Mouse (Mus musculus) MEL (cell line): Measurements from ENCODE around the gene Dbn1. TPM values are rescaled to one million over a fixed set of nuclear protein-coding genes. Genes with fewer than 3 reads are reported as not detected.

Experiments
- DNase-seq: peaks from one replicate; pipeline ENCODE4 v3.0.0; 2011; ENCODE audit warnings: low read depth, low spot score
- H3K27ac ChIP-seq: 2 replicates; pipeline ENCODE4 v1.5.1; 2012; ENCODE audit warnings: low read depth, mild to moderate bottlenecking, control low read depth, low read length, moderate library complexity; ENCODE audit not compliant: control insufficient read depth
- H3K27me3 ChIP-seq, 2 experiments: fragments of 150-350 bp in 1 of 2; sonication (generic) in 1 of 2; 2 replicates each; pipeline ENCODE4 v1.6.1; 2012; ENCODE audit warnings: low read length in 2 of 2, mild to moderate bottlenecking in 2 of 2, improper control_type of control experiment in 1 of 2, moderate library complexity in 1 of 2; ENCODE audit not compliant: insufficient read depth in 2 of 2, control insufficient read depth in 1 of 2
- H3K36me3 ChIP-seq, 2 experiments: 2 replicates each; pipeline ENCODE4 v1.6.1; 2012 to 2014; ENCODE audit warnings: low read length in 2 of 2, improper control_type of control experiment in 1 of 2, inconsistent platforms in 1 of 2, mild to moderate bottlenecking in 1 of 2; ENCODE audit not compliant: insufficient read depth in 2 of 2, control insufficient read depth in 1 of 2
- H3K4me1 ChIP-seq, 2 experiments: fragments of 150-350 bp in 1 of 2; sonication (generic) in 1 of 2; 2 replicates each; pipeline ENCODE4 v1.6.1; 2012; ENCODE audit warnings: low read length in 2 of 2, improper control_type of control experiment in 1 of 2, mild to moderate bottlenecking in 1 of 2; ENCODE audit not compliant: insufficient read depth in 2 of 2, control insufficient read depth in 1 of 2
- H3K4me3 ChIP-seq, 2 experiments: fragments of 150-350 bp in 1 of 2; sonication (generic) in 1 of 2; 2 replicates each; pipeline ENCODE4 v1.5.1; 2012; ENCODE audit warnings: low read depth in 2 of 2, low read length in 2 of 2, mild to moderate bottlenecking in 2 of 2, moderate library complexity in 2 of 2, control low read depth in 1 of 2, improper control_type of control experiment in 1 of 2; ENCODE audit not compliant: control insufficient read depth in 1 of 2, insufficient read depth in 1 of 2
- H3K79me2 ChIP-seq: 2 replicates; pipeline ENCODE4 v1.6.1; 2012; ENCODE audit warnings: mild to moderate bottlenecking, low read length, moderate library complexity; ENCODE audit not compliant: control insufficient read depth, poor library complexity, insufficient read depth
- H3K9ac ChIP-seq: 2 replicates; pipeline ENCODE4 v1.6.1; 2012; ENCODE audit warnings: low read depth, mild to moderate bottlenecking, control low read depth, low read length, moderate library complexity; ENCODE audit not compliant: control insufficient read depth, poor library complexity, severe bottlenecking
- H3K9me3 ChIP-seq: fragments of 150-350 bp; sonication (generic); replicated peaks from 2 replicates; pipeline ENCODE4 v1.6.1; 2012; ENCODE audit warnings: mild to moderate bottlenecking, low read length, improper control_type of control experiment, moderate library complexity; ENCODE audit not compliant: insufficient read depth
- CHD1 ChIP-seq: IDR thresholded peaks from 2 replicates; pipeline ENCODE4 v1.6.1; 2012; ENCODE audit warnings: low read depth, mild to moderate bottlenecking, inconsistent platforms, low read length, improper control_type of control experiment
- CHD2 ChIP-seq: IDR thresholded peaks from 2 replicates; pipeline ENCODE4 v1.6.1; 2011; ENCODE audit warnings: low read length, improper control_type of control experiment
- CTCF ChIP-seq, 3 experiments: IDR thresholded peaks in 2 of 3; conservative IDR thresholded peaks in 1 of 3; 2 replicates each; pipeline ENCODE4 v1.5.1; 2011 to 2012; ENCODE audit warnings: low read length in 3 of 3, low read depth in 2 of 3, mild to moderate bottlenecking in 2 of 3, improper control_type of control experiment in 1 of 3, inconsistent platforms in 1 of 3, mixed read lengths in 1 of 3, moderate library complexity in 1 of 3; ENCODE audit not compliant: control insufficient read depth in 1 of 3, insufficient read depth in 1 of 3, poor library complexity in 1 of 3, severe bottlenecking in 1 of 3
- ETS1 ChIP-seq: IDR thresholded peaks from 2 replicates; pipeline ENCODE4 v1.6.1; 2012; ENCODE audit warnings: low read depth, mild to moderate bottlenecking, inconsistent platforms, low read length, improper control_type of control experiment, moderate library complexity
- GABPA ChIP-seq: IDR thresholded peaks from 2 replicates; pipeline ENCODE4 v1.6.1; 2012; ENCODE audit warnings: low read depth, mild to moderate bottlenecking, inconsistent platforms, low read length, improper control_type of control experiment, moderate library complexity
- GATA1 ChIP-seq: IDR thresholded peaks from 2 replicates; pipeline ENCODE4 v1.6.1; 2011; ENCODE audit warnings: low read depth, low read length, improper control_type of control experiment
- JUND ChIP-seq: IDR thresholded peaks from 2 replicates; pipeline ENCODE4 v1.6.1; 2011; ENCODE audit warnings: low read depth, mild to moderate bottlenecking, improper control_type of control experiment, low read length
- KAT2A ChIP-seq: conservative IDR thresholded peaks from 2 replicates; pipeline ENCODE4 v1.6.1; 2012; ENCODE audit warnings: low read depth, low read length, improper control_type of control experiment, inconsistent platforms
- MAFK ChIP-seq: IDR thresholded peaks from 2 replicates; pipeline ENCODE4 v1.6.1; 2011; ENCODE audit warnings: low read depth, mild to moderate bottlenecking, low read length, improper control_type of control experiment, borderline replicate concordance
- MEF2A ChIP-seq: IDR thresholded peaks from 2 replicates; pipeline ENCODE4 v1.6.1; 2014; ENCODE audit warnings: low read depth, mild to moderate bottlenecking, inconsistent platforms, low read length, improper control_type of control experiment; ENCODE audit not compliant: poor library complexity, insufficient replicate concordance, severe bottlenecking; ENCODE audit errors: extremely low read depth
- MYB ChIP-seq: IDR thresholded peaks from 2 replicates; pipeline ENCODE4 v1.6.1; 2011; ENCODE audit warnings: mild to moderate bottlenecking, low read depth, low read length, improper control_type of control experiment
- NELFE ChIP-seq: IDR thresholded peaks from 2 replicates; pipeline ENCODE4 v1.6.1; 2011; ENCODE audit warnings: low read depth, low read length, improper control_type of control experiment
- SIN3A ChIP-seq: IDR thresholded peaks from 2 replicates; pipeline ENCODE4 v1.6.1; 2012; ENCODE audit warnings: low read length, improper control_type of control experiment, inconsistent platforms
- UBTF ChIP-seq: IDR thresholded peaks from 2 replicates; pipeline ENCODE4 v1.6.1; 2012; ENCODE audit warnings: low read depth, mild to moderate bottlenecking, inconsistent platforms, low read length, improper control_type of control experiment, moderate library complexity, borderline replicate concordance; ENCODE audit not compliant: insufficient read depth
- ZKSCAN1 ChIP-seq: IDR thresholded peaks from 2 replicates; pipeline ENCODE4 v1.6.1; 2012; ENCODE audit warnings: low read depth, mild to moderate bottlenecking, inconsistent platforms, low read length, improper control_type of control experiment, moderate library complexity
- ZMIZ1 ChIP-seq: IDR thresholded peaks from 2 replicates; pipeline ENCODE4 v1.6.1; 2012; ENCODE audit warnings: low read depth, mild to moderate bottlenecking, inconsistent platforms, low read length, improper control_type of control experiment, moderate library complexity
- polyA plus RNA-seq, 2 experiments: library from polyadenylated mRNA; stranded (reverse) in 1 of 2; unstranded in 1 of 2; fragments of >175 nt in 1 of 2; fragments of >200 nt in 1 of 2; gene quantifications; 2 replicates each; pipeline versions ENCODE4 v1.2.1 to v1.2.4; 2012; ENCODE audit warnings: low replicate concordance in 2 of 2, low read depth in 1 of 2; ENCODE audit not compliant: insufficient read length in 2 of 2, insufficient read depth in 1 of 2, missing spikeins in 1 of 2
- total RNA-seq: library from RNA; depleted of rRNA; stranded (reverse); fragments of 300-350 nt; gene quantifications from 2 replicates; pipeline ENCODE4 v1.2.3, GENCODE M21; 2012

Gene Dbn1
- total and polyA plus RNA-seq, 3 experiments, result 0.04 to 0.53 TPM; not detected in 1

- no peaks in the 10 kb centered on the region for H3K9me3 ChIP-seq
- H3K27me3 ChIP-seq, result no peaks in the 10 kb centered on the region
- peaks cover 0 to 5% of the 10 kb centered on the region in 2 experiments; a peak in 2 of 4 replicates for H3K36me3 ChIP-seq
- no peaks in the 10 kb centered on the region for H3K79me2 ChIP-seq
- no peak overlapping the region for H3K4me3 ChIP-seq
- no peak overlapping the region for H3K9ac ChIP-seq
- TF ChIP-seq ETS1 (no peak), GATA1 (no peak), KAT2A (no peak), MEF2A (no peak), CTCF (IDR thresholded peaks at IDR 0.05 in 2 of 3, conservative IDR thresholded peaks at IDR 0.05 in 1 of 3; ENCODE audit: control insufficient read depth in 1 of 3, insufficient read depth in 1 of 3, low read depth in 2 of 3, low read length in 3 of 3, poor library complexity in 1 of 3, severe bottlenecking in 1 of 3) (no peak), CHD1 (no peak), JUND (no peak), CHD2 (no peak), UBTF (no peak), MYB (no peak), MAFK (no peak), GABPA (no peak)
- DNase-seq, result no peak
- H3K27ac ChIP-seq, result no peak overlapping the region
- H3K4me1 ChIP-seq, result peaks cover 0 to 5% of the 10 kb centered on the region in 2 experiments; a peak in 1 of 4 replicates
Observed at GRCm38 (mm10) chr13:55500575-55500974, 12.7 kb upstream of the Dbn1 start.

GRCm38 (mm10) chr13:55498906-55499305, 11.0 kb upstream of the Dbn1 start:
- peaks cover 0 to 13% of the 10 kb centered on the region in 2 experiments; a peak in 2 of 4 replicates for H3K4me1 ChIP-seq
- no peak overlapping the region for H3K27ac ChIP-seq
- no peaks in the 10 kb centered on the region for H3K27me3 ChIP-seq
- H3K79me2 ChIP-seq, result no peaks in the 10 kb centered on the region
- H3K9me3 ChIP-seq, result no peaks in the 10 kb centered on the region
- TF ChIP-seq UBTF (no peak), CHD1 (no peak)
- H3K36me3 ChIP-seq, result peaks cover 0 to 11% of the 10 kb centered on the region in 2 experiments; a peak in 2 of 4 replicates
- DNase-seq, result no peak
- H3K4me3 ChIP-seq, result no peak overlapping the region
- H3K9ac ChIP-seq, result no peak overlapping the region

GRCm38 (mm10) chr13:55496661-55497060, 8.8 kb upstream of the Dbn1 start:
- no peak overlapping the region for H3K27ac ChIP-seq
- H3K36me3 ChIP-seq, result peaks cover 0 to 11% of the 10 kb centered on the region in 2 experiments; a peak in 2 of 4 replicates
- no peak for TF ChIP-seq ZMIZ1
- TF ChIP-seq ZKSCAN1, result no peak
- no peak for TF ChIP-seq NELFE
- no peak for TF ChIP-seq ETS1
- no peak for TF ChIP-seq SIN3A
- DNase-seq, result no peak
- H3K4me1 ChIP-seq, result peaks cover 0 to 15% of the 10 kb centered on the region in 2 experiments; a peak in 2 of 4 replicates
- H3K9me3 ChIP-seq, result no peaks in the 10 kb centered on the region
- H3K4me3 ChIP-seq, result no peak overlapping the region
- H3K9ac ChIP-seq, result no peak overlapping the region
- no peaks in the 10 kb centered on the region; a peak in 1 of 4 replicates for H3K27me3 ChIP-seq
- H3K79me2 ChIP-seq, result no peaks in the 10 kb centered on the region
